Mouse (Mus musculus): ENCODE data around the gene Dusp7. TPM values are rescaled to one million over a fixed set of nuclear protein-coding genes. Genes with fewer than 3 reads are reported as not detected.

Gene Dusp7
- polyA plus RNA-seq, 1 experiment, result 22.6 TPM

- no peaks in the 10 kb centered on the region for H3K27me3 ChIP-seq (ENCODE audit: control insufficient read depth, insufficient read depth, low read length, poor library complexity, severe bottlenecking)
- H3K36me3 ChIP-seq (ENCODE audit: control insufficient read depth, insufficient read depth, low read length, poor library complexity, severe bottlenecking), result no peaks in the 10 kb centered on the region
- no peaks in the 10 kb centered on the region for H3K9me3 ChIP-seq (replicated peaks; ENCODE audit: control insufficient read depth, insufficient read depth, low read length, poor library complexity, severe bottlenecking)
- no peaks in the 10 kb centered on the region for H3K4me1 ChIP-seq (ENCODE audit: control insufficient read depth, insufficient read depth, low read length)
- no peak overlapping the region for H3K9ac ChIP-seq (ENCODE audit: low read depth, poor library complexity, severe bottlenecking)
- TF ChIP-seq POLR2A (IDR thresholded peaks at IDR 0.05; ENCODE audit: insufficient read depth, low read length) (no peak), CTCF (IDR thresholded peaks at IDR 0.05; ENCODE audit: low read depth, low read length) (no peak), EP300 (IDR thresholded peaks at IDR 0.05; ENCODE audit: insufficient read depth, low read depth, low read length) (no peak)
- no peak overlapping the region for H3K27ac ChIP-seq (ENCODE audit: insufficient read depth, low read length)
- H3K4me3 ChIP-seq (ENCODE audit: low read depth, low read length), result no peak overlapping the region
Measured at GRCm38 (mm10) chr9:106356323-106356844, 12.0 kb upstream of the Dusp7 start.

GRCm38 (mm10) chr9:106357167-106357566, 11.3 kb upstream of the Dusp7 start:
- TF ChIP-seq POLR2A (IDR thresholded peaks at IDR 0.05; ENCODE audit: insufficient read depth, low read length), result no peak
- TF ChIP-seq EP300 (IDR thresholded peaks at IDR 0.05; ENCODE audit: insufficient read depth, low read depth, low read length), result no peak
- TF ChIP-seq CTCF (IDR thresholded peaks at IDR 0.05; ENCODE audit: low read depth, low read length), result no peak
- Histone ChIP-seq H3K9me3 (replicated peaks; ENCODE audit: control insufficient read depth, insufficient read depth, low read length, poor library complexity, severe bottlenecking) (no peaks in the 10 kb centered on the region), H3K4me3 (ENCODE audit: low read depth, low read length) (no peak overlapping the region), H3K9ac (ENCODE audit: low read depth, poor library complexity, severe bottlenecking) (no peak overlapping the region), H3K27me3 (ENCODE audit: control insufficient read depth, insufficient read depth, low read length, poor library complexity, severe bottlenecking) (no peaks in the 10 kb centered on the region), H3K27ac (ENCODE audit: insufficient read depth, low read length) (no peak overlapping the region), H3K36me3 (ENCODE audit: control insufficient read depth, insufficient read depth, low read length, poor library complexity, severe bottlenecking) (no peaks in the 10 kb centered on the region), H3K4me1 (ENCODE audit: control insufficient read depth, insufficient read depth, low read length) (no peaks in the 10 kb centered on the region)

- TF ChIP-seq EP300 (IDR thresholded peaks at IDR 0.05; ENCODE audit: insufficient read depth, low read depth, low read length), result no peak
- H3K4me3 ChIP-seq (ENCODE audit: low read depth, low read length), result no peak overlapping the region
- no peak overlapping the region for H3K9ac ChIP-seq (ENCODE audit: low read depth, poor library complexity, severe bottlenecking)
- no peaks in the 10 kb centered on the region for H3K9me3 ChIP-seq (replicated peaks; ENCODE audit: control insufficient read depth, insufficient read depth, low read length, poor library complexity, severe bottlenecking)
- no peak overlapping the region for H3K27ac ChIP-seq (ENCODE audit: insufficient read depth, low read length)
- no peaks in the 10 kb centered on the region for H3K36me3 ChIP-seq (ENCODE audit: control insufficient read depth, insufficient read depth, low read length, poor library complexity, severe bottlenecking)
- H3K4me1 ChIP-seq (ENCODE audit: control insufficient read depth, insufficient read depth, low read length), result no peaks in the 10 kb centered on the region
- H3K27me3 ChIP-seq (ENCODE audit: control insufficient read depth, insufficient read depth, low read length, poor library complexity, severe bottlenecking), result no peaks in the 10 kb centered on the region
Measured at GRCm38 (mm10) chr9:106359297-106359696, 9.1 kb upstream of the Dusp7 start.

DNA sequence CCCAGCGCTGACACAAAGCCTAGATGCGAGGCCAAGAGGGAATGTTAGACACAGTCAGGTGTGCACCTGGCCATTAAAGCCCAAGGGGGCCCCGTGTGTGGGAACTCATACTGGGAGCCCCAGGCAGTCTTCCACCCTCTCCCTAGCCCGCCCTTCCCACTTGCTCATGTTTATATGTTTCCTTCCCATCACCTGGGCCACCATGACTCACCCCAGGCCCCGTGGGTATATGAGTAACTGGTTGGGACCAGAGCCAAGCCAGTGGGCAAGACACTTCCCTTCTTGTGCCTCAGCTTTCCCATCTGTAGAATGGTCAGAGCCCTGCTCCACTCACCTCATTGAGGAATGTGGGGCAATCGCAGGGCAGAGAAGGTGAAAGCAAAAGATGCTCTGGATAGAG, 7.3 kb upstream of the Dusp7 start:
- Histone ChIP-seq H3K4me1 (ENCODE audit: control insufficient read depth, insufficient read depth, low read length) (no peaks in the 10 kb centered on the region), H3K27ac (ENCODE audit: insufficient read depth, low read length) (no peak overlapping the region), H3K4me3 (ENCODE audit: low read depth, low read length) (no peak overlapping the region), H3K36me3 (ENCODE audit: control insufficient read depth, insufficient read depth, low read length, poor library complexity, severe bottlenecking) (no peaks in the 10 kb centered on the region), H3K9ac (ENCODE audit: low read depth, poor library complexity, severe bottlenecking) (no peak overlapping the region), H3K27me3 (ENCODE audit: control insufficient read depth, insufficient read depth, low read length, poor library complexity, severe bottlenecking) (no peaks in the 10 kb centered on the region), H3K9me3 (replicated peaks; ENCODE audit: control insufficient read depth, insufficient read depth, low read length, poor library complexity, severe bottlenecking) (no peaks in the 10 kb centered on the region)
- no peak for TF ChIP-seq CTCF (IDR thresholded peaks at IDR 0.05; ENCODE audit: low read depth, low read length)
- TF ChIP-seq EP300 (IDR thresholded peaks at IDR 0.05; ENCODE audit: insufficient read depth, low read depth, low read length), result no peak
- no peak for TF ChIP-seq POLR2A (IDR thresholded peaks at IDR 0.05; ENCODE audit: insufficient read depth, low read length)

DNA sequence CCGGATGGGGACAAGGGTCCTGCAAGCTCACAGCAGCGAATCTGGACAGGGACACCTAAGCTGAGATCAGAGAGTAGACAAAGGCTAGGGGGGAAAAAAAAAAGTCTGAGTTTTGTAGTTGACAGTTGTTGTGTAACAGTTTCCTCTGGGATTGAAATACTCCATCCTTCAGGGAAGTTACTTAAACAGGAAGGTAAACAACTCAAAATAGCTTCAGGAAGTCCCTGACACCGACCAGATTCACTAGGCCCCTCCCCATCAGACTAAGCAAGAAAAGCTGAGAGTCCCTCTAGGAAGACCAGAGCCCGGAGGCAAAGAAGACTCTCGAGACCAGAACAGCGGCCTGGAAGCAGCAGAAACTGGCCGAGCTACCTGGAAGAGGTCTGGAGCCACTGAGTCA, 3.1 kb upstream of the Dusp7 start:
- Histone ChIP-seq H3K9me3 (replicated peaks; ENCODE audit: control insufficient read depth, insufficient read depth, low read length, poor library complexity, severe bottlenecking) (no peaks in the 10 kb centered on the region), H3K27me3 (ENCODE audit: control insufficient read depth, insufficient read depth, low read length, poor library complexity, severe bottlenecking) (no peaks in the 10 kb centered on the region), H3K27ac (ENCODE audit: insufficient read depth, low read length) (no peak overlapping the region), H3K4me3 (ENCODE audit: low read depth, low read length) (no peak overlapping the region), H3K9ac (ENCODE audit: low read depth, poor library complexity, severe bottlenecking) (no peak overlapping the region), H3K4me1 (ENCODE audit: control insufficient read depth, insufficient read depth, low read length) (peaks cover 2% of the 10 kb centered on the region), H3K36me3 (ENCODE audit: control insufficient read depth, insufficient read depth, low read length, poor library complexity, severe bottlenecking) (no peaks in the 10 kb centered on the region)
- no peak for TF ChIP-seq EP300 (IDR thresholded peaks at IDR 0.05; ENCODE audit: insufficient read depth, low read depth, low read length)
- no peak for TF ChIP-seq POLR2A (IDR thresholded peaks at IDR 0.05; ENCODE audit: insufficient read depth, low read length)
- TF ChIP-seq CTCF (IDR thresholded peaks at IDR 0.05; ENCODE audit: low read depth, low read length), result no peak

GRCm38 (mm10) chr9:106366188-106366587, 2.2 kb upstream of the Dusp7 start:
- TF ChIP-seq POLR2A (IDR thresholded peaks at IDR 0.05; ENCODE audit: insufficient read depth, low read length), result no peak
- no peak for TF ChIP-seq CTCF (IDR thresholded peaks at IDR 0.05; ENCODE audit: low read depth, low read length)
- no peak for TF ChIP-seq EP300 (IDR thresholded peaks at IDR 0.05; ENCODE audit: insufficient read depth, low read depth, low read length)
- Histone ChIP-seq H3K9me3 (replicated peaks; ENCODE audit: control insufficient read depth, insufficient read depth, low read length, poor library complexity, severe bottlenecking) (no peaks in the 10 kb centered on the region), H3K4me1 (ENCODE audit: control insufficient read depth, insufficient read depth, low read length) (peaks cover 2% of the 10 kb centered on the region), H3K27me3 (ENCODE audit: control insufficient read depth, insufficient read depth, low read length, poor library complexity, severe bottlenecking) (no peaks in the 10 kb centered on the region), H3K4me3 (ENCODE audit: low read depth, low read length) (no peak overlapping the region), H3K36me3 (ENCODE audit: control insufficient read depth, insufficient read depth, low read length, poor library complexity, severe bottlenecking) (no peaks in the 10 kb centered on the region; the same call in 1 of the 2 replicates), H3K27ac (ENCODE audit: insufficient read depth, low read length) (no peak overlapping the region), H3K9ac (ENCODE audit: low read depth, poor library complexity, severe bottlenecking) (no peak overlapping the region)
